Mouse (Mus musculus) midbrain, embryonic 16.5 days (tissue): ENCODE data around the gene 4931428F04Rik. TPM values are rescaled to one million over a fixed set of nuclear protein-coding genes. Genes with fewer than 3 reads are reported as not detected.
A peak's percentile ranks its signal among the peaks of the same experiment; 100 is the strongest.

Source experiments
- ATAC-seq: fragments of 200-750 bp; cut with Nextera tagmentation; 2 replicates; pipeline ENCODE4 v1.8.0; 2017; ENCODE audit warnings: moderate TSS enrichment
- H3K27ac ChIP-seq: fragments of 300-500 bp; sonication (generic); 2 replicates; pipeline ENCODE4 v1.5.1; 2014; ENCODE audit warnings: mild to moderate bottlenecking, low read length, mixed read lengths
- H3K27me3 ChIP-seq: fragments of 300-500 bp; sonication (generic); 2 replicates; pipeline ENCODE4 v1.6.1; 2014; ENCODE audit warnings: low read depth, low read length, mixed read lengths; ENCODE audit not compliant: control insufficient read depth, insufficient read depth
- H3K36me3 ChIP-seq: fragments of 300-500 bp; sonication (generic); 2 replicates; pipeline ENCODE4 v1.6.1; 2014; ENCODE audit warnings: mild to moderate bottlenecking, low read length, moderate library complexity, mixed read lengths; ENCODE audit not compliant: control insufficient read depth, insufficient read depth
- H3K4me1 ChIP-seq: fragments of 300-500 bp; sonication (generic); 2 replicates; pipeline ENCODE4 v1.6.1; 2014; ENCODE audit warnings: mild to moderate bottlenecking, low read length, mixed read lengths; ENCODE audit not compliant: control insufficient read depth, insufficient read depth
- H3K4me2 ChIP-seq: fragments of 300-500 bp; sonication (generic); 2 replicates; pipeline ENCODE4 v1.6.1; 2014; ENCODE audit warnings: mild to moderate bottlenecking, low read length, mixed read lengths
- H3K4me3 ChIP-seq: fragments of 300-500 bp; sonication (generic); 2 replicates; pipeline ENCODE4 v1.5.1; 2014; ENCODE audit warnings: low read depth, mild to moderate bottlenecking, low read length, moderate library complexity, mixed read lengths
- H3K9ac ChIP-seq: fragments of 300-500 bp; sonication (generic); 2 replicates; pipeline ENCODE4 v1.6.1; 2014; ENCODE audit warnings: low read depth, low read length, mixed read lengths
- H3K9me3 ChIP-seq: fragments of 300-500 bp; sonication (generic); replicated peaks from 2 replicates; pipeline ENCODE4 v1.6.1; 2014; ENCODE audit warnings: mild to moderate bottlenecking, low read length, mixed read lengths; ENCODE audit not compliant: control insufficient read depth, poor library complexity, severe bottlenecking
- WGBS: fragments of 180-500 bp; shearing (Covaris S2); extraction: QIAGEN DNeasy Blood & Tissue Kit; methylation state at CpG from one replicate; pipeline ENCODE4 v1.1.7; 2014; 5-methylcytosine and 5-hydroxymethylcytosine counted together
- polyA plus RNA-seq: library from polyadenylated mRNA; unstranded; fragments of >200 nt; fragmentation: Nextera tagmentation; extraction: Ambion mirVana; gene quantifications from 2 replicates; pipeline ENCODE4 v1.2.1, GENCODE M21; 2015

The 4931428F04Rik gene
- polyA plus RNA-seq, 1 experiment from 2014 or later = 175 TPM

GRCm38 (mm10) chr8:105303874-105304273 is 14.2 kb upstream of the 4931428F04Rik start:
- peaks cover 44% of the 10 kb centered on the region for H3K36me3 ChIP-seq
- H3K4me2 ChIP-seq = no peak overlapping the region
- no peak overlapping the region for H3K9ac ChIP-seq
- H3K4me3 ChIP-seq = no peak overlapping the region
- H3K27me3 ChIP-seq = no peaks in the 10 kb centered on the region
- ATAC-seq = no peak
- H3K9me3 ChIP-seq = no peaks in the 10 kb centered on the region
- 86% methylated on average over 9 of the region's 9 CpGs for WGBS
- no peak overlapping the region for H3K27ac ChIP-seq
- peaks cover 16% of the 10 kb centered on the region for H3K4me1 ChIP-seq

- H3K27ac ChIP-seq = no peak overlapping the region
- no peaks in the 10 kb centered on the region for H3K27me3 ChIP-seq
- H3K9ac ChIP-seq = no peak overlapping the region
- ATAC-seq = no peak
- peaks cover 43% of the 10 kb centered on the region for H3K36me3 ChIP-seq
- H3K4me3 ChIP-seq = no peak overlapping the region
- peaks cover 21% of the 10 kb centered on the region for H3K4me1 ChIP-seq
- no peaks in the 10 kb centered on the region for H3K9me3 ChIP-seq
- no peak overlapping the region for H3K4me2 ChIP-seq
- WGBS = 90% methylated on average over 7 of the region's 8 CpGs
These were observed 13.7 kb upstream of the 4931428F04Rik start for GRCm38 (mm10) chr8:105303396-105303795.

GRCm38 (mm10) chr8:105299962-105300361 is 10.3 kb upstream of the 4931428F04Rik start:
- H3K36me3 ChIP-seq = peaks cover 26% of the 10 kb centered on the region

GRCm38 (mm10) chr8:105298351-105299252 is 8.9 kb upstream of the 4931428F04Rik start:
- H3K9ac ChIP-seq = peak overlapping the region; percentile 88
- 65% methylated on average over 18 of the region's 18 CpGs for WGBS
- H3K4me2 ChIP-seq = peak overlapping the region; percentile 95
- ATAC-seq = no peak
- H3K27ac ChIP-seq = no peak overlapping the region
- H3K4me3 ChIP-seq = peak overlapping the region; percentile 97
- H3K9me3 ChIP-seq = no peaks in the 10 kb centered on the region
- H3K36me3 ChIP-seq = peaks cover 17% of the 10 kb centered on the region
- peaks cover 23% of the 10 kb centered on the region for H3K4me1 ChIP-seq
- no peaks in the 10 kb centered on the region for H3K27me3 ChIP-seq

More at GRCm38 (mm10) chr8:105299962-105300361, 10.3 kb upstream of the 4931428F04Rik start:
- no peak overlapping the region for H3K9ac ChIP-seq
- no peak for ATAC-seq
- H3K9me3 ChIP-seq = no peaks in the 10 kb centered on the region
- no peak overlapping the region for H3K4me2 ChIP-seq
- 94% methylated on average over 8 of the region's 8 CpGs for WGBS
- H3K27ac ChIP-seq = no peak overlapping the region
- H3K4me3 ChIP-seq = no peak overlapping the region
- H3K27me3 ChIP-seq = no peaks in the 10 kb centered on the region
- peaks cover 23% of the 10 kb centered on the region for H3K4me1 ChIP-seq

- peak within 1 kb of the TSS; percentile 95 for H3K4me2 ChIP-seq
- H3K4me1 ChIP-seq = peaks cover 23% of the 10 kb centered on the region
- H3K27ac ChIP-seq = peak within 1 kb of the TSS; percentile 65
- under 1% methylated on average over 58 of the region's 58 CpGs for WGBS
- ATAC-seq = peak; percentile 89
- H3K27me3 ChIP-seq = no peaks in the 10 kb centered on the region
- H3K36me3 ChIP-seq = peaks cover 15% of the 10 kb centered on the region
- H3K9ac ChIP-seq = peak within 1 kb of the TSS; percentile 88
- H3K9me3 ChIP-seq = no peaks in the 10 kb centered on the region
- H3K4me3 ChIP-seq = peak within 1 kb of the TSS; percentile 97
These were observed 8.0 kb upstream of the 4931428F04Rik start, which contains the start of gene E2f4 for GRCm38 (mm10) chr8:105297511-105298192. Gene E2f4, plus strand, starts transcription at chr8:105297663.

GRCm38 (mm10) chr8:105295895-105296573 is 6.4 kb upstream of the 4931428F04Rik start, which contains the start of gene Exoc3l:
Gene Exoc3l, minus strand, starts transcription at chr8:105296101.
- Histone ChIP-seq H3K9me3 (no peaks in the 10 kb centered on the region), H3K9ac (peak within 1 kb of the TSS; percentile 88; the same call in 1 of the 2 replicates), H3K4me3 (peak within 1 kb of the TSS; percentile 97; the same call in 1 of the 2 replicates), H3K27ac (peak within 1 kb of the TSS; percentile 58; the same call in 1 of the 2 replicates), H3K4me2 (peak within 1 kb of the TSS; percentile 95), H3K27me3 (no peaks in the 10 kb centered on the region), H3K36me3 (peaks cover 5% of the 10 kb centered on the region), H3K4me1 (peaks cover 23% of the 10 kb centered on the region)
- 70% methylated on average over 11 of the region's 11 CpGs for WGBS
- ATAC-seq = no peak

- WGBS = 65% methylated on average over 11 of the region's 11 CpGs
- Histone ChIP-seq H3K27ac (no peak overlapping the region), H3K9me3 (no peaks in the 10 kb centered on the region), H3K36me3 (peaks cover under 1% of the 10 kb centered on the region), H3K27me3 (no peaks in the 10 kb centered on the region), H3K9ac (no peak overlapping the region), H3K4me3 (no peak overlapping the region), H3K4me2 (0 out of 2 replicates have a peak overlapping the region, but pooled peaks have one; percentile 6), H3K4me1 (peaks cover 30% of the 10 kb centered on the region)
- no peak for ATAC-seq
These were observed 5.6 kb upstream of the 4931428F04Rik start for GRCm38 (mm10) chr8:105295256-105295655.

GRCm38 (mm10) chr8:105294776-105295175 is 5.1 kb upstream of the 4931428F04Rik start:
- H3K27ac ChIP-seq = no peak overlapping the region
- H3K4me1 ChIP-seq = peaks cover 31% of the 10 kb centered on the region
- H3K9me3 ChIP-seq = no peaks in the 10 kb centered on the region
- no peaks in the 10 kb centered on the region for H3K27me3 ChIP-seq
- 0 out of 2 replicates have a peak overlapping the region, but pooled peaks have one; percentile 6 for H3K4me2 ChIP-seq
- 59% methylated on average over 9 of the region's 9 CpGs for WGBS
- H3K36me3 ChIP-seq = no peaks in the 10 kb centered on the region
- no peak overlapping the region for H3K4me3 ChIP-seq
- no peak for ATAC-seq
- 0 out of 2 replicates have a peak overlapping the region, but pooled peaks have one; percentile 17 for H3K9ac ChIP-seq
